Mouse (Mus musculus): ENCODE results near the gene Iars2.

DNA sequence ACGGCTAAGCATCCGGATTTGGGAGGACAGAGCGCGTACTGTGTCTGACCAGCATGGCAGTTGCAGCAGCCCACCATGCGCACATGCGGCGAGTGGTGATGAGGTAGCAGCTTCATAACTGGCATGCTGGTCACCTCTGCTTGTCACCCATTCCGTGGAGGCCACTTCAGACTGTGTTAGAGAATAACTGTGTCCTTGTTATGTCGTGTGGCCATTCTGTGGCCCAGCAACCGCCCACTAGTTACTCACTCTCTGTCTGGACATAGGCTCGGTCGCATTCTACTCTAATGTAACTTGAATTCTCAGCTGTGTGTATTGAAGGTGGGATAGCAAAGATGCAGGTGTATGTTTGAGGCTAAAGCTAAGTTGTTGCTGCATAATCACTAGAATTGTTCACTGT lies 73.9 kb downstream of the Iars2 start:
- TF ChIP-seq CTCF (IDR thresholded peaks at IDR 0.05; ENCODE audit: control insufficient read depth, insufficient read depth, low read length), result no peak
- TF ChIP-seq POLR2A (IDR thresholded peaks at IDR 0.05; ENCODE audit: borderline replicate concordance, control insufficient read depth, low read depth, low read length), result no peak

Data from bone marrow, adult 2 months (tissue).